Mouse (Mus musculus): ENCODE data around the gene Fmo4.

The Fmo4 gene

DNA sequence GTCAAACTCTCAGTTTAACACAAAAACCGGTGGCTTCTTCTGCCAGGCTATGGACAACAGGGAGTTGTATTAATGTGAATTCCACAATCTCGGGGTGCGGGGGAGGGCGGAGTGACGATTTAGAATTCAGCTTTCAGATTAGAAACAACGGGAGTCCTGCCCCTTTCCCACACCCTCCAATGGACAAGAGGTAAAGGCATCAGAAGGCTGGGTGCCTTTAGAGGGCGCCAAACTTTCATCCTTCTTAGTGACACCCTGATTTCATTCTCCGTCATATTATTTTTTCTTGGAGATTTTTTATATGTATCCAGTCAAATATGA lies at the start of gene Fmo4:
Fmo4 (minus strand) TSS at position 137 of the 321 bp plus-strand sequence.
- peak; percentile 71 to 86 for DNase-seq

DNA sequence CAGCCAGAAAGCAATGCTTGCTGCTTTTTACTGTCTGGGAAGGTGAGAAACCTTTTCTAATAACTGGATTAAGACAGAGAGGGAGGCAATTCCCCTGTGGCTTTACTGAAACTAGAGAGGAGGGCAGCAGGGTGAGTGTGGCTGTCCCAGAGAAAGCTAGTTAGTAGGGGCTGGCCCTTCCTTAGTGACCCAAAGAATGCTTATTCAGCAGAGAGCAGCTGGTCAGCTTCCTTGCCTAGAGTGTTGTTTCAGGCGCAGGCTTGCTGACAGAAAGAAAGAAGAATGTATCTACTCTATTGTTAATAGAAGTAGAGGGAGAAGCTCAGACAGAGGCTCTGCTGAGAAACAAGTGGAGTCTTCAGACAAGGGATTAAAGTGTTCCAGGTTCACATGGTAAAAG lies 48.6 kb upstream of the Fmo4 start:
- no peak for DNase-seq

DNA sequence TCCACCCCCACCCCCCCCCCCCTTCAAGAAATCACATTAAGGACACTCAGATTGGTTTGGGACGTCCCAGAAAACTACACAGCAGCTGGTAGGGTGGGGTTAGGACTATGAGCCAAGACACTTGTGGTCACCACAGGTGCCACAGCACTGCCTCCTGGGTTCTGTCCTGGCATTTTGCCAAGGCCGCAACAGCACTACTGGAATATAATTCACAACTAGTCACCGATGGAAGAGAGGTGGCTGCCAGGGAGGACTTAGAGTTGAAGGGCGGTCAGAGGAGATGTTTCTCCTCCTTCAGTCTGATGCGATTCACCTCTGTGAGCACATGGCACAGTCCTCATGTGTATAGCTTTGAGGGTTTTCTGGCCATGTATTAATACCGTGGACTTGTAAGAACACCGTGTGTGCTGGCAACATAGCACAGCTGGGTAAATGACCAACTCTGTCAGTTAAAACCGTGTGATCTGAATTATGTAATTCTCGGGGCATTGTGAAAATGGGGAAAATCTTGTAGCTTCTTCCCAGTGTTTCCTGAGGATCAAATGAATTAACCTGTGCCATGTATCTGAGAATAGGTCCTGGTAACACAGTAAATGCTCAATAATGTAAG lies 46.3 kb upstream of the Fmo4 start:
- DNase-seq = peak; percentile 66 to 68

DNA sequence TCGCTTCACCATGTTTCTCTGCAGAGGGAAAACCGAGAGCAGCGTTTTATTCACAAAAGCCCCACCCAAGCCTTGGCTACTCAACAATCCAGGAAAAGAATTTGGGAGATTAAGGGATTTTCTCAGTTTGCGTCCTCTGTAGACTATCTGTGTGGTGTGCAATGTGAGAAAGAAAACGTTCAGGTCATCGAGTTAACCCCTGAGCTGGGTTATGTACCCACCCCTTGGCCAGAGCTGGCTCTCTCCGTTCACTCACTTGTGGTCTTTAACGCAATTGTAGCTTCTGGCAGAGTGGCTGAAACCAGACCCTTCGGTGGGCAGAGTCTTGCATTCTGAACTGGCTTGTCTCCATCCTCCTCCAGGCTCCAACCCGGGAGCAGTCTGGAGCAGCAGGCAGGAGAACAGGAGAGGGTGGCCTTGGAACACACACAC lies 45.8 kb upstream of the Fmo4 start:
- DNase-seq = peak; percentile 46 to 52

DNA sequence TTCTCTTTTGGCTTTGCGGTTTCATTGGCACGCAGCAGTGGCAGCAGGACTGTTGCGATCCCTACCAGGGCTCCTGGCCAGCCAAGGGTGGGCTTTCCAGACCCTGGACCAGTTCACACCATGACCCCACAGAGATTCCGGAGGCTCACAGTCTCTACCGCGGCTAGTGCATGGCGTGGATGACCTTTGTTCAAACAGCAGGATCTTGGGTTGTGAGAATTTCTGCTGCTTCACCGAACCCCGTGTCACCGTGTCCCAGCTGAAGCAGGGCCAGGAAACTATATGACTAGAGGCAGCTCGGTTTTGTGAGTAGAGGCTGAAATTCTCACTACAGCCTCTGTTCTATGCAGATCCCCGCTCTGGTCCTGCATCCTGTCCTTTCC lies 45.0 kb upstream of the Fmo4 start:
- peak; percentile 53 to 65 for DNase-seq

DNA sequence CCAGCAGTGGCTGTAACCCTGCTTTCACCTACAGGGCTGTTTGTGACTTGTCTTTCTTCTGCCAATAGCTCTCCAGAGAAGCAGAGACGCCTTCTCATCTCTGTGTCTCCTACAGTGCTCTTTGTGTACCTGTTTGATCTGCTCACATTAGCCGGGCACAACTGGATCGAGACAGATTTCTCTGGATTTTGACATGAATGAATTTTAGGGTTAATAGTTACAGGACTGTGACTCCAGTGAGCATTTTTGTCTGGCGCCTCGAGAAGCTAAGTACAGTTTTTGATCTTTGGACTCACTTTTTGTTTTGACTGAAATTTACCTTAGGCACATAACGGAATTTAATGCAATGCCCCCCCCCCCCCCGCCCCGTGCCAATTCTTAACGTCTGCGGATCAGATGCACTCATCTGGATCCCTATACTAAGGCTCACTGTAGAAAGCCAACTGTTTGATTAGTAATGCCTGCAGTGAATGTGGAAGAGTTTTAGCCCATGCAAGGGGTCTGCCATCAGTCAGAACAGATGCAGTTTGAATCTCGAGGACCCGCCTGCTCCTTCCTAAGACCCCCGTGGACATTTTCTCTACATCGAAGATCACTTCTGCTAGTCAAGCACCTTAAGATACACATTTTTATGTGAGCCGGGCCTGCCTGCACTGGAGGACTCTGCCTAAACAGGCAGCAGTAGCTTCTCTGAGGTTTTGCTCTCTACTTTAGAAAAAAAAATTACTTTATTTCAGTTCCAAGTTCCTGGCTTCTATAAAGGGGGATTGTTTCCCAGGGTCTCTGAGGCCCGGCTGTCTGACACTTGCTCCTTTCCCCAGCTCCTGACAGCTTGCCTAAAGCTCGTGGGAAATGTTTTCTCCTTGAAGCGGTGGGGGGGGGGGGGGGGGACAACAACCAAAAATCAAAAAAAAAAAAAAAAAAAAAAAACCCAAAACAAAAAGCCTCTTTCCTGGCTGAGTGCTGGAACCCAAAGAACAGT lies 44.3 kb upstream of the Fmo4 start:
- DNase-seq = peak; percentile 69 to 81

DNA sequence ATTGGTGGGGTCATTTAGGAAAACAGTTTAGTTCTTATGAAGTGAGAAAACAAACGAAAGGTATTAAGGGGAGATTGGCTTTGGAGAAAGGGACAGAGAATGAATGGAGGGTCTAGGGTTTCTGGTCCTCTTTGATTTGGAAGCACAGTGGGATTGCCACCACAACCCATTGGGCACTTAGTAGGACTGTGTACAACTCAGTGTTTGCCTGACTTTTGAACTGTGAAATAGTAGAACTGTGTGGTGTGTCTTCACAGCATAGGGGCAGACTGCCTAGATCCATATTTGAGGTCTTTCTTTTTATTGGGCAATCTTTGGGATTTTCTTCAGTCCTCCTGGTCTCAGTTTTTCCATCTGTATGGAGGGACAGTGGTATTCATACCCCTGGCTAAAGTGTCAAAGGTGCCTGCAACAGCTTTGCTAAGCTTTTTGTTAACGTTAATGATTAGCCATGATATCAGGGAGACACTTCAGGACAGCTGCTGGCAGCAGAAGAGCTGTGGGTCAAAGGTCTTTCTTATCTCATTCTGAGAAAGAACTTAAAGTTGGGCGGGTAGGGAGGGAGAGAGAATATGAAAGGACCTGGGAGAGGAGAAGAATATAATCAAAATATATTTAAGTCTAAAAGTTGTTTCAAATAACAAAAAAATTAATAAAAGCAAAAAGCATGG lies 40.2 kb upstream of the Fmo4 start:
- DNase-seq = peak; percentile 48 to 76

DNA sequence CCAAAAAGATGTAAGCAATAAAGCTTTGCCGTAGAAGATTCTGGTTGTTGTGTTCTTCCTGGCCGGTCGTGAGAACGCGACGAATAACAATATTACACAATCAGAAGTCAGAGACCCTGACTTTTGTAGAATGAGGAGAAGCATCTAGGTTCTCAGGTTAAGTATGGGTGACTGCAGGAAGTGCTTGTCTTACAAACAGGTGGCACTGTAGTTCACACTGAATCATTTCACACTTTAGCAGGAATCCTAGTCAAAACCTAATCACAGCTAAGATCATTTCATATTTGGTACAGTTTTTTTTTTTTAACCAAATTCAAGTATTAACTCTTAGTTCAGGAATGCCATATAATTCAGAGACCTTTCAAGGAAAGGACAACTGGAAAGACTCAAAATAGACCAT lies 33.8 kb upstream of the Fmo4 start:
- DNase-seq = no peak

DNA sequence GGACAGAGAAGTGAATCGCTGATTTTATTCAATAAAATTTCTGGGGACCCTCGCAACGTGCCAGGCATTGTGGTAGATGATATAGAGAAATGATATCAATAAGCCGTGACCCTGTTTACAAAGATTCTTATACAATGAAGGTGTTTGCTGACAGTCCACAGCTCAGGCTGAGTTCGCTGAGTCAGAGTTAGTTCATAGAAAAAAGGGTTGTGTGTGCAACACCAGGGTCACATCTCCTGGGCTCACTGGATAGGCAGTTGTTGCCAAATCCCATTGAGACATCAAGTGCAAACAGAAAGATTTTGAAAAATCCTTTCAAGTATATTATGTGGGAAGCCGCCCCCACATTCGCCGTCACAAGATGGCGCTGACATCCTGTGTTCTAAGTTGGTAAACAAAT lies 26.4 kb upstream of the Fmo4 start:
- DNase-seq = peak in 1 of 2 experiments; percentile 1

DNA sequence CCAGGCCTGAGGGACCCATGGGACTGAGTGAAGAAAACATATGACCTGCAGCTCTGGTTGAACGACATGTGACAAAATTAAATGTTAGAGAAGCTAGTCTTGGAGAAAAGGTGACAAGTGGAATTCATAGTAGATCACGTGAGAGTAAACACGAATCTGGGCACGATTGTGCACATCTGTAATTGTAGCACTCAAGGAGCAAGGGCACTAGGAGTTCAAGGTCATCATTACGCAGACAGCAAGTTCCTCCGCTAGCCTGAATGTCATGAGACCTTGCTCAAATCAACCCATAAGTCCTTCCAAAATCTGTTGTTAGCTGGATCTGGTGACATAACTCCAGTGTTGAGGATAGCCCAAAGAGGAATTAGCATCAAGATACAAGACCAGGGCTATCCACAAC lies 25.2 kb upstream of the Fmo4 start:
- DNase-seq = no peak

DNA sequence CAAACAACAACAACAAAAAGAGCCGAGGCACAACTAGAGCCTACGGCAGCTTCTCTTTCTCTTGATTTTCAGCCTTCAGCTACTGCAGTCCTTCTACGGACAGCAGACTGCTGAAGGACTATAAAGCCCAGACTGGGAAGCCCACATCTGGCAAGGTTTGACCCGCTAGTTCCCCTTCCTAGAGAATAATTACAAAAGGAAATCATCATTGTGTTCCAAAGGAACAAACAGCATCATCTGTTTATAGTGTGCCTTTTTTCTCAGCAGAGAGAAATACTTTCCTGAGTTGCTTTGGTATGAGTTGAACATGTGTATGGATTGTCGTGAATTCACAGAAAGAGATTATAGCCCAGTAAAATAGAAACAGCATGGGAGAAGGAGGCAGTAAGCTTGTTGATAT lies 20.6 kb upstream of the Fmo4 start:
- DNase-seq = no peak

DNA sequence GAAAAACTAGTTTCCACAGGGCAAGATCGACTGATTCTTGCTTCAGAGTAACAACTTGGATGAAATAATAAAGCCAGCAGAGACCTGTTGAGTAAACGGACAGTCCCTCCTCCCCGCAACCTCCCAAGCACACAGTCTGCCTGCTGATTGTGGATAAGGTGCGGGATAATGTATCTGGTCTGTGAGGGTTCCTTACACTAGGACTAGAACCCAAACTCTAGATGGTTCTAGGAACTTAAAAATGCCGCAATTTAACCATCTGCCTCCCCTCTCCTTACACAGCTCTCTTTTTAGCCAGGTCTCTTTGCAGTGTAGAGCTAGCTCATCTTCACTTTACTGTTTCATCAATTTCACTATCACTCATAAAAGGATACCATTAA lies 18.8 kb upstream of the Fmo4 start:
- no peak for DNase-seq

DNA sequence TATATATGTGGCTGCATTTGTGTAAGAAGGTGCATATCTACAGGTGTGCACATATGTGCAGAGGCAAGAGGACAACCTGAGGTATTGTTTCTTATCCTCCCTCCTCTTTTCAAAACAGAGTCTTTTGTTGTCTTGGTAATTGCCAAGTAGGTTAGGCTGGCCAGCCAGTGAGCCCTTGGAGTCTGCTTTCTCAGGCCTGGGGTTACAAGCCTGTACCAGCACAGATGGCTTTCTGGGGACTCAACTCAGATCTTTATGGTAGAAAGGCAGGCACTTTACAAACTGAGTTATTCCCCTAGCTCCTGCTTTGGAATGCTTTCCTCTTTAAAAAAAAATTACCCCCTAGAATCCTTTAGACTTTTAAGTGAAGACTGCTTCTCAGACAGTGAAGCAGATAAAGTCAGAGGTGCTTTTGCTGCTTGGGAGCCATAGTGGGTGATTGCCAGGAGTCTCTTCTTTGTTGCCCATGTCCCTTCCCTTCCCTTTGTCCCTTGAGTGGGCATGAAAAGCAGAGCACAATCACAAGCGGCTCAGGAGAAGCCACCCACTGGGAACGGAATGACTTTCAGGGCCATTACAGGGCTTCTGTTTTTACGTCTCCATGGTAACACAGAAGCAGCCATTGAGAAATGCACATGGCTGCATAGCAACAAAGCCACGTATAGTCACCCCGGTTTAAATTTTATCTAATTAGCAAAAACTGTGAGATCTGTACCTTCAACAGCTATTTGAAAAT lies 18.2 kb upstream of the Fmo4 start:
- DNase-seq = no peak

DNA sequence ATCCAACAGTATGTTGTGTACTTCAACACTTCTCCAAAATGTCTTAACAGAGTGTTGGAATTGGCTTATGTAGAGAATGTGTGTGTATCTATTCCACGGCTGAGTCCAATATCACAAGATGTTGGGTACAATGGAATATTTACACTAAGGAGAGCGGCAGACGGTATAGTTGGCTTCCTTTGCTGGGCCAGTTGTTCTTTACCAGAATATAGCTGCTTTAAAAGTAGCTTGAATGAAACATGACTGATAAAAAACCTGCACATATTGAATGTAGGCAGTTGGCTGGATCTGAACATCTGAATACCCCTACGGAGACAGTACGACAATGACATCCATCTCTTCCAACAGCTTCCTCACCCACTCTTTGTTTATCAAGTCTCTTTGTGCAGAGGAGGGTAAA lies 5.5 kb upstream of the Fmo4 start:
- DNase-seq = no peak

DNA sequence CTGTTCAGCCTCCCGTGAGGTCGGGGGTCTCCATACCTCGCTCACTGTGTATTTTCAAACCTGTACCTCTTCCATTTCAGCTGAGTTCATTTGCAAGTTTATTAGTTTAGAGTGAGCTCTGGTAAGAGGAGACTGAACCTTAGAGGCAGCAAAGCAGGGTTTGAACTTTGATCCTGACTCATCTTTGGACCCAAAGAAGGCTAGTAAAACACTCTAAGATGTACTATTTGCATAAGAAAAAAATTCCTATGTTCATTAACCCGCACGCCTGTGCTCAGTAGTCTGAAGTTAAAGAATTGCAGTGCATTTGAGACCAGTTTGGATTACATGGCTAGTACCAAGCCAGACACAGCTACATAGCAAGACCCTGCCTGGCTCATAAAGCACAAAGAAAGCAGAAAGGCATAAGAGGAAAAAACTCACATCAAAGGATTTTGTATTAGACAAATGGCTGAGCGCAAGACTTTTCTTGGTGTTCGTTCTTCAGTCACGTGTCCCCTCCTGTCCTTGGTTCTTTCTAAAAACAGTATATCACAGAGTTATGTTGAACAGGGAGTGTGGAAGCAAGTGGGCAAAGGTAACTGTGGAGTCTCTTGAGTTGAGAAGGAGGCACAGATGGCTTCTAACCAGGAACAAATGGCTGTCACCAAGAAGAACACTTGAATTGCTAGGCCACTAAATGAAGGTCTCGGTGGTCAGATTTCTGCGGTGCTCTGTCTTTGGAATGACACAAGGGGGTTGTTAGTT lies 1.8 kb upstream of the Fmo4 start:
- DNase-seq = peak; percentile 64 to 86

DNA sequence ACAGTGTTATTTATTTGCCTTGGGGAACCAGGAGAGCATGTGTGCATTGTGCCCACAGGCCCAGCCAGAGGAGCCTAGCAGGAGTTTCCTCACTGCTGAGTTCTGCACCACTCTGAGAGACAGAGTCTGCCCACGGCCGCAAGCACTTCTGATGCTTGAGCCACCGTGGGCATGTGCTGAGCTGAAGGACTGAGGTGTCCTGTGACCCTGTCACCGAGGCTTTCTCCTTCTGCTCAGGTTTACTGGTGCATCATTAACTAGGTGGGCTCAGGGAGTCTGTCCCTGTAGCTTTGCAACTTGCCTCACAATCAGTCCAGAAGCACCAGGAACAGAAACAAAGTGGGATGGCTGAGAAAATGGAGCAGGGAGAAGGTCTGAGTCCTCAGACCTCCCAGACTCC lies 1.2 kb upstream of the Fmo4 start:
- DNase-seq = no peak

DNA sequence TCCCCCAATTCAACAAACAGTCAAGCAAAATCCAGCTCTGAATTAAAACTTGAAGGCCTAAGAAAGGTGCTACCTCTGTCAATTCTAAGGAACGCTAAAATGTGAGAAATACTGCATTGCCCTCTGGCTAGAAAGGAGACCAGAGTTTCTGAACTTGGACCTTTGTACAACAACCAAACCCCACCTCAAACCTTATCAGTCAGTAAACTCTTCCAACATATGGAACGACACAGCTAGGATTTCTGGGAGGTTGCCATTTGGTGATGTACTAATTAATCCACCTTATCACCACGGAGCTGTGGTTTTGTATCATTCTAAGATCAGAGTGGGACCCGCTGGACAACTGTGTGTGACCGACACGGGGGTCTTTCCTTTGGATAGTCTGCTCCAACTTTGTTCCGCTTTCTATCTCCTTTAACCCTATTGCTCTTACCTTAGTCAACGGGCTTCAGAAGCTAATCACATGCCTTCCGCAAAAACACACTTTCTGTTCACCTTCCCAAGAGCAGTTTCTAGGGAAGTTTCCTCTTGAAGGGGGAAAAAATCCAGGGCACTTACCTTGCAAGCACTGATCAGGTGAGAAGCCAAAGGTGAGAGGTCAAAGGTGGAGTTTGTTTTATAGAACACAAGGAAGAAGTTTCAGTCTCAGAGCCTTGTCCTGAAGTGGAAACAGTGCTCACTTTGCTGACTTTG lies 483 bp downstream of the Fmo4 start:
- DNase-seq = no peak

DNA sequence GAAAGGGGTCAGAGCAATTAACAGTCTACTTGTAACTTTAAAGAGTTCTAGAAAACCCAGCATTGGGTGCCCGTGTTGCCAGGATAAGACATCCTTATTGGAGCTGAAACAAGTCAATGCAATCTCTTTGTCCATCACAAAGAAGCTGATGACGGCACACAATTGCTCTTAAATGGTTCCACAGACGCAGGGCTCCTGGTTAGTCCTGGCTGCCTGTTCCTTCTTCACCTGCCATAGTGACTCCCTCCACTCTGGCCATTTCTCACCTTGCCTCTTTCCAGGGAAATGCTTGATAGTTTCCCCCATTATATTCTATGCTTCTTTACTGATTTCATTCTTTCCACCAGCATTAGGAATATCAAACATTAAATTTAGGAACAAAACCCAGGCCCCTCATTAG lies 5.2 kb downstream of the Fmo4 start:
- no peak for DNase-seq

DNA sequence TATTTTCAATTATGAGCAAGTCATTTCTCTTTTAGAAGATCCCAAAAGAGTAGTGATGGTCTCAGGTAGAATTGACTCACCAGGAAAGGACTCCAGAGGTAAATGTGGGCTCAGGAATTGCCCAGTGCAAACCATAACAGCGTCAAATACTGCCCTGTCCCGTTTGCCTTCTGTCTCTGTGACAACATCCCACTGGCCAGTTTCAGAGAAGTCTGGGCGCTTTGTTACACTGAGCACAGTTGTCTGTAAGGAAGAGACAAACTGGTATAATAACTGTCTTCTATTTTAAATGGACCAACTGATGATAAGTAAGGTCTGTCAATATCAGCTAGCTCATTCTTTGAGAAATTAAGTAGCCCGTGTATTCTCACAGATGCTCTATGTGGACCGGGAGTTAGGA lies 6.3 kb downstream of the Fmo4 start:
- DNase-seq = no peak

DNA sequence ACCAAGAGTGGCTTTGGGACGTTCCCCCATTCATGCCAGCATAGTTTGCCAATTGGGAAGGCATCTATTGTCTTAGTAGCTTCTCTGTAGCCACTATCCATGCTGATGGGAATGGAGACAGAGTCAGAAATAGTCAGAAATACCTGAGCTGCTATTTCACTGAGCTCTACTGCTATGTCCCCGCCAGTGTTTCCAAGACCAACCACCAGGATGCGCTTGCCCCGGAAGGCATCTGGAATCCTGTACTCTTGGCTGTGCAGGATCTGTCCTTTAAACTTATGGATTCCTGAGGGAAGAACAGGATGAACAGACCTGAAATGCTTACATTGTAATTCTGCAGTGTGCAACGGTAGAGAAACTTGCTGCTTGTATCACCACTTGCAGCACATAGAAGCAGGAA lies 8.8 kb downstream of the Fmo4 start:
- DNase-seq = no peak

DNA sequence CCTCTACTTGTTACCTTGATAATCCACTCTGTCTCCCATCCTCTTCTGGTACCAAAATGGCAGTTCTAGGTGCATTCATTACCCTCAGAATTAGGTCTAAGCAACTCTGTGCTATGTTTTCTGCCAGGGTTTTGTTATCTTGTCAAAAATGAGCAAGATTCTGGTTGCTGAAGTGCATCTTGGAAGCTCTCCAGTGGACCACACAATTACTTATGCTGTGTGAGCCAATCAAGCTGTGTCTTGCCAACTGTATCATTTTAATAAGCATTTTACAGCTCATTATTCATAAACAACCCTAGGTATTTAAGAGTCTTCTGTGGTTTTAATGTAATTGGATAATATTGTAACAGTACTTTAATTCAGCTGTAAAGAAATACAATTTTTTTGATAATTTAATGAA lies 17.3 kb downstream of the Fmo4 start:
- DNase-seq = no peak

Data from kidney, adult 8-10 months (tissue).